Comparison of ENCODE assay signal across 9 mouse cellular contexts in the genomic region with DNA sequence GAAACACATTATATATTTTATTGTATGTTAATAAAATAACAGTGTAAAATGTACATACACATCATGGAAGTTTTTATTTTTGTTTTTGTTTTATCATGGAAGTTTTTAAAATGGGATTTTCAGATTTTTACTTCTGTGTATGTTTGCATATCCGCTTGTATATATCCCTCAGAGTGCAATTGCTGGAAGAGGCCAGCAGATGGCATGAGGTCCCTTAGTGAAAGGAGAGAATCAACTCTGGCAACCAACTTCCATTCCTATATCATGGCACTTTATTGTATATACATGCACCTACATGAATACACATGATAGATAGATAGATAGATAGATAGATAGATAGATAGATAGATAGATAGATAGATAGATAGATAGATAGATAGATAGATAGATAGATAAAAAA. TPM values are rescaled to one million over a fixed set of nuclear protein-coding genes. Genes with fewer than 3 reads are reported as not detected.
DNase-seq lines count a peak whose midpoint lies in the region; ATAC-seq and TF ChIP-seq lines count a peak whose summit lies in the region.
"Had no signal": no experiment of that assay in that cellular context is flagged by ENCODE, and none has a peak within 500 bp of the region (broad histone marks: within the 10 kb centered on the region; RNA-seq: fewer than 3 reads in every experiment).

No protein-coding gene starts in this region.

- no peak overlapping the region for H3K9ac ChIP-seq in forebrain, postnatal 0 days
- no peak overlapping the region for H3K9ac ChIP-seq in forebrain, embryonic 15.5 days (replicated peaks)
- no peak overlapping the region for H3K9ac ChIP-seq in liver, adult 2 months (ENCODE audit: low read depth, low read length)
- no peak overlapping the region for H3K9ac ChIP-seq in liver, embryonic 12.5 days

- H3K4me3 ChIP-seq in forebrain, postnatal 0 days (ENCODE audit: low read depth, low read length), result no peak overlapping the region
- H3K4me3 ChIP-seq in forebrain, embryonic 15.5 days, result no peak overlapping the region
- no peak overlapping the region for H3K4me3 ChIP-seq in liver, adult 2 months (ENCODE audit: insufficient read depth, low read depth, low read length)
- no peak overlapping the region for H3K4me3 ChIP-seq in liver, embryonic 12.5 days
- H3K4me3 ChIP-seq: midbrain, embryonic 10.5 days had no signal

- no peak overlapping the region for H3K4me2 ChIP-seq in forebrain, postnatal 0 days (ENCODE audit: low read depth)
- H3K4me2 ChIP-seq in forebrain, embryonic 15.5 days (replicated peaks), result no peak overlapping the region
- no peak overlapping the region for H3K4me2 ChIP-seq in liver, embryonic 12.5 days

- H3K36me3 ChIP-seq in forebrain, postnatal 0 days (ENCODE audit: insufficient read depth), result peaks cover 47% of the 10 kb centered on the region
- peaks cover 62% of the 10 kb centered on the region for H3K36me3 ChIP-seq in forebrain, embryonic 15.5 days
- peaks cover 50% of the 10 kb centered on the region for H3K36me3 ChIP-seq in liver, adult 2 months (ENCODE audit: control insufficient read depth, insufficient read depth, low read length)
- H3K36me3 ChIP-seq in liver, embryonic 12.5 days, result peaks cover 33% of the 10 kb centered on the region

- no peaks in the 10 kb centered on the region for H3K27me3 ChIP-seq in forebrain, postnatal 0 days (ENCODE audit: insufficient read depth, low read length)
- H3K27me3 ChIP-seq in forebrain, embryonic 15.5 days, result no peaks in the 10 kb centered on the region
- H3K27me3 ChIP-seq in liver, adult 2 months (ENCODE audit: control insufficient read depth, insufficient read depth, low read length), result no peaks in the 10 kb centered on the region
- H3K27me3 ChIP-seq in liver, embryonic 12.5 days (replicated peaks), result no peaks in the 10 kb centered on the region

- 91% methylated on average over 1 of the region's 1 CpGs for WGBS in forebrain, postnatal 0 days
- WGBS in forebrain, embryonic 15.5 days, result 96% methylated on average over 1 of the region's 1 CpGs
- WGBS in liver, adult 2 months, result 100% methylated on average over 1 of the region's 1 CpGs
- 69% methylated on average over 1 of the region's 1 CpGs for WGBS in liver, embryonic 12.5 days (ENCODE audit: insufficient replicate concordance)

- no peak for ATAC-seq in forebrain, postnatal 0 days
- ATAC-seq in forebrain, embryonic 15.5 days (replicated peaks), result no peak
- no peak for ATAC-seq in liver, embryonic 12.5 days

- H3K79me2 ChIP-seq in liver, adult 2 months (ENCODE audit: control insufficient read depth, insufficient read depth, low read length), result no peaks in the 10 kb centered on the region; the same call in 1 of the 2 replicates

- DNase-seq in forebrain, postnatal 0 days, result peak; percentile 53
- peak; percentile 52 for DNase-seq in liver, adult 2 months (ENCODE audit: extremely low read depth, low read depth, low spot score)
- DNase-seq in MEL-GATA-1-ER (ENCODE audit: extremely low read depth, low read depth), result peak; percentile 4
- DNase-seq in mesoderm, embryonic 11.5 days (ENCODE audit: low read depth, low spot score), result peak; percentile 22
- no peak for DNase-seq in spleen, adult 18-20 months
- no peak for DNase-seq in urinary bladder, postnatal 4 days (ENCODE audit: low spot score in 2 of 2)

- no peaks in the 10 kb centered on the region for H3K9me3 ChIP-seq in forebrain, postnatal 0 days (ENCODE audit: low read length)
- H3K9me3 ChIP-seq in forebrain, embryonic 15.5 days, result no peaks in the 10 kb centered on the region
- no peaks in the 10 kb centered on the region for H3K9me3 ChIP-seq in liver, embryonic 12.5 days (replicated peaks)

- TF ChIP-seq POLR2A in liver, adult 2 months (IDR thresholded peaks at IDR 0.05; ENCODE audit: extremely low read depth, insufficient read depth, low read length), result no peak

- no peak overlapping the region for H3K27ac ChIP-seq in forebrain, postnatal 0 days (ENCODE audit: low read depth, low read length)
- no peak overlapping the region for H3K27ac ChIP-seq in forebrain, embryonic 15.5 days (replicated peaks)
- no peak overlapping the region for H3K27ac ChIP-seq in liver, adult 2 months (replicated peaks; ENCODE audit: insufficient read depth, low read depth, low read length)
- no peak overlapping the region for H3K27ac ChIP-seq in liver, embryonic 12.5 days
- H3K27ac ChIP-seq: midbrain, embryonic 10.5 days had no signal

- TF ChIP-seq CTCF in forebrain, postnatal 0 days (IDR thresholded peaks at IDR 0.05; ENCODE audit: low read depth), result peak; percentile 54
- peak; percentile 27; the same call in 1 of the 2 replicates for TF ChIP-seq CTCF in liver, adult 2 months (IDR thresholded peaks at IDR 0.05; ENCODE audit: low read depth, low read length)

- H3K4me1 ChIP-seq in forebrain, postnatal 0 days (ENCODE audit: insufficient read depth), result peaks cover 5% of the 10 kb centered on the region; the same call in 1 of the 2 replicates
- H3K4me1 ChIP-seq in forebrain, embryonic 15.5 days, result peaks cover 9% of the 10 kb centered on the region
- peaks cover 2% of the 10 kb centered on the region; the same call in 1 of the 2 replicates for H3K4me1 ChIP-seq in liver, adult 2 months (ENCODE audit: control insufficient read depth, insufficient read depth, low read length)
- no peaks in the 10 kb centered on the region for H3K4me1 ChIP-seq in liver, embryonic 12.5 days

RNA-seq across cellular contexts. Expression of gene Kif1b, which starts 34.4 kb away (rescaled TPM):
- 209 and 270 TPM in 2 replicates for total RNA-seq in forebrain, postnatal 0 days (2014; rRNA removed)
- polyA plus RNA-seq in forebrain, postnatal 0 days (2015; fragmentation: Nextera tagmentation; extraction: Ambion mirVana), result 139 and 202 TPM in 2 replicates
- 135 and 141 TPM in 2 replicates for polyA plus RNA-seq in forebrain, embryonic 15.5 days (2015; fragmentation: Nextera tagmentation; extraction: Ambion mirVana)
- total RNA-seq in liver, adult 2 months (2014; rRNA removed), result 74.4 and 94.2 TPM in 2 replicates
- polyA plus RNA-seq in liver, adult 2 months (2012; rRNA removed), result 38.4 and 41.2 TPM in 2 replicates
- 9.1 and 9.2 TPM in 2 replicates for polyA plus RNA-seq in liver, embryonic 12.5 days (2016; fragmentation: Nextera tagmentation; extraction: Ambion mirVana)

Comparison
In these comparisons a context has a peak if more than half of its experiments do, and no peak if none do; other contexts are left out.
1. DNase-seq: peak in forebrain, postnatal 0 days (single experiment), liver, adult 2 months (single experiment), MEL-GATA-1-ER (single experiment) and mesoderm, embryonic 11.5 days (single experiment); none in spleen, adult 18-20 months (0 of 2) and urinary bladder, postnatal 4 days (0 of 2).